Mouse (Mus musculus) retina, postnatal 1 day (tissue): ENCODE measurements around the gene Kcnj15.

Experiments used
- DNase-seq: peaks from one replicate; pipeline ENCODE4 v3.0.0-alpha.2; 2012

Kcnj15 gene

GRCm38 (mm10) chr16:95248646-95249045 lies 8.7 kb upstream of the Kcnj15 start:
- no peak for DNase-seq

- no peak for DNase-seq
Measured at GRCm38 (mm10) chr16:95256648-95257047, 710 bp upstream of the Kcnj15 start.

- no peak for DNase-seq
Measured at GRCm38 (mm10) chr16:95258100-95258499, 742 bp downstream of the Kcnj15 start.

GRCm38 (mm10) chr16:95259505-95259904 lies 2.1 kb downstream of the Kcnj15 start:
- DNase-seq, result no peak

GRCm38 (mm10) chr16:95260693-95261092 lies 3.3 kb downstream of the Kcnj15 start:
- no peak for DNase-seq

- no peak for DNase-seq
Measured at GRCm38 (mm10) chr16:95261807-95262206, 4.4 kb downstream of the Kcnj15 start.

GRCm38 (mm10) chr16:95262706-95263363 lies 5.5 kb downstream of the Kcnj15 start:
- DNase-seq, result no peak

- DNase-seq, result no peak
Measured at GRCm38 (mm10) chr16:95264324-95264723, 7.0 kb downstream of the Kcnj15 start.

GRCm38 (mm10) chr16:95267481-95268183 lies 10.3 kb downstream of the Kcnj15 start:
- DNase-seq, result no peak

- no peak for DNase-seq
Measured at GRCm38 (mm10) chr16:95269610-95270009, 12.3 kb downstream of the Kcnj15 start.

GRCm38 (mm10) chr16:95273101-95273500 lies 15.7 kb downstream of the Kcnj15 start:
- DNase-seq, result no peak

GRCm38 (mm10) chr16:95275713-95276502 lies 18.6 kb downstream of the Kcnj15 start:
- no peak for DNase-seq

- DNase-seq, result no peak
Measured at GRCm38 (mm10) chr16:95279015-95279414, 21.7 kb downstream of the Kcnj15 start.

- no peak for DNase-seq
Measured at GRCm38 (mm10) chr16:95280338-95280737, 23.0 kb downstream of the Kcnj15 start.

GRCm38 (mm10) chr16:95283369-95283768 lies 26.0 kb downstream of the Kcnj15 start:
- DNase-seq, result no peak

- no peak for DNase-seq
Measured at GRCm38 (mm10) chr16:95284085-95284727, 26.8 kb downstream of the Kcnj15 start.

GRCm38 (mm10) chr16:95285043-95285442 lies 27.7 kb downstream of the Kcnj15 start:
- no peak for DNase-seq

GRCm38 (mm10) chr16:95285767-95286166 lies 28.4 kb downstream of the Kcnj15 start:
- DNase-seq, result no peak

- peak; percentile 28 for DNase-seq
Measured at GRCm38 (mm10) chr16:95287656-95288055, 30.3 kb downstream of the Kcnj15 start.

GRCm38 (mm10) chr16:95289375-95289774 lies 32.0 kb downstream of the Kcnj15 start:
- no peak for DNase-seq

- DNase-seq, result no peak
Measured at GRCm38 (mm10) chr16:95291450-95292101, 34.2 kb downstream of the Kcnj15 start.

- DNase-seq, result no peak
Measured at GRCm38 (mm10) chr16:95292843-95293505, 35.6 kb downstream of the Kcnj15 start.
